Mouse (Mus musculus): ENCODE data around the gene Zmym3. TPM values are rescaled to one million over a fixed set of nuclear protein-coding genes. Genes with fewer than 3 reads are reported as not detected.

The Zmym3 gene
- polyA plus RNA-seq, 1 experiment from 2014 or later = 26.4 TPM

DNA sequence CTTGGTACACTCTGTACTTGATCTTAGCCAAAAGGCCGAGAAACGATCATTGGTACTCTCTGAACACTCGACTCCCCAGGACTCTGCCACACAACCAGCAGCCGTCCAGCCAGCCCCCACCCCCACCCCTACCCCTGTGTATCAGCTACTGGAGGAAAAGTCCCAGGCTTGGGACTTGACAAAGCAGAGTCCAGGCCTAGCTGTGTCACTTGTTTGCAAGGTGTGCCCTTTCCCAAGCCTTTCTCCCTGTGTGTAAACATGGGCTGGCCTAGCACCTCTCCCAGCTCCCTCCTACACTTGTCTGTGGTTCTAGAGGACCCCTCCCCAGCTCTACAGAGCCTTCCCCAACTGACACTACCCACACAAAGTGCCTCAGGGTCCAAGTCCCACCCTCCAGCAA, 34.4 kb downstream of the Zmym3 start:
- no peak overlapping the region for H3K9ac ChIP-seq (ENCODE audit: low read length)
- no peaks in the 10 kb centered on the region for H3K36me3 ChIP-seq (ENCODE audit: control insufficient read depth, insufficient read depth, low read length)
- no peak overlapping the region for H3K27ac ChIP-seq (replicated peaks in 1 of 2; ENCODE audit: control insufficient read depth in 1 of 2, insufficient read depth in 1 of 2, low read depth in 2 of 2, low read length in 2 of 2)
- H3K4me3 ChIP-seq (ENCODE audit: control insufficient read depth in 1 of 2, insufficient read depth in 1 of 2, low read depth in 1 of 2, low read length in 2 of 2) = no peak overlapping the region
- H3K4me1 ChIP-seq (ENCODE audit: control insufficient read depth in 2 of 2, insufficient read depth in 2 of 2, low read length in 2 of 2) = peaks cover 0 to 4% of the 10 kb centered on the region in 2 experiments; a peak in 1 of 4 replicates
- ATAC-seq (ENCODE audit: insufficient number of reproducible peaks, insufficient read depth, low FRiP score, low read depth) = no peak
- no peaks in the 10 kb centered on the region for H3K9me3 ChIP-seq (ENCODE audit: control insufficient read depth, low read length)
- H3K27me3 ChIP-seq (ENCODE audit: control insufficient read depth, insufficient read depth, low read length) = peaks cover 31% of the 10 kb centered on the region; the same call in 1 of the 2 replicates
- H3K4me2 ChIP-seq (ENCODE audit: low read length) = no peak overlapping the region
- WGBS = 28% methylated on average over 4 of the region's 4 CpGs

DNA sequence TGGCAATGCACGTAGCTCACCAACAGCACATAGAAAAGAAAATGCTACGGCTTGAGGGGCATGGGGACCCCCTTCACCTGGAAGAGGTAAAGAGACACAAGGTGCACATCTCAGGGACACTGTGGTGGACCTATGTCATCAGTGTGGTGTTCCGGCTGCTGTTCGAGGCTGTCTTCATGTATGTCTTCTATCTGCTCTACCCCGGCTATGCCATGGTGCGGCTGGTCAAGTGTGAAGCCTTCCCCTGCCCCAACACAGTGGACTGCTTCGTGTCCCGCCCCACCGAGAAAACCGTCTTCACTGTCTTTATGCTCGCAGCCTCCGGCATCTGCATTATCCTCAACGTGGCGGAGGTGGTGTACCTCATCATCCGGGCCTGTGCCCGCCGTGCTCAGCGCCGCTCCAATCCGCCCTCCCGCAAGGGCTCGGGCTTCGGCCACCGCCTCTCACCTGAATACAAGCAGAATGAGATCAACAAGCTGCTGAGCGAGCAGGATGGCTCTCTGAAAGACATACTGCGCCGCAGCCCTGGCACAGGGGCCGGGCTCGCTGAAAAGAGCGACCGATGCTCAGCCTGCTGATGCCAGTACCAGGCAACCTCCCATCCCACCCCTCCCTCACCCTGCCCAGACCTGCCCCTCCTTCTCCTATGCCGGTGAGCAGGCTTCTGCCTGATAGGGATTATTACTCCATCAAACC, 36.1 kb downstream of the Zmym3 start:
- H3K4me1 ChIP-seq (ENCODE audit: control insufficient read depth in 2 of 2, insufficient read depth in 2 of 2, low read length in 2 of 2) = peaks cover 0 to 4% of the 10 kb centered on the region in 2 experiments; a peak in 1 of 4 replicates
- no peak overlapping the region for H3K27ac ChIP-seq (replicated peaks in 1 of 2; ENCODE audit: control insufficient read depth in 1 of 2, insufficient read depth in 1 of 2, low read depth in 2 of 2, low read length in 2 of 2)
- H3K9me3 ChIP-seq (ENCODE audit: control insufficient read depth, low read length) = no peaks in the 10 kb centered on the region
- peak overlapping the region; percentile 19 to 22 for H3K4me3 ChIP-seq (ENCODE audit: control insufficient read depth in 1 of 2, insufficient read depth in 1 of 2, low read depth in 1 of 2, low read length in 2 of 2)
- H3K36me3 ChIP-seq (ENCODE audit: control insufficient read depth, insufficient read depth, low read length) = no peaks in the 10 kb centered on the region
- WGBS = 25% methylated on average over 32 of the region's 32 CpGs
- peak overlapping the region; percentile 53 for H3K4me2 ChIP-seq (ENCODE audit: low read length)
- peaks cover 31% of the 10 kb centered on the region; the same call in 1 of the 2 replicates for H3K27me3 ChIP-seq (ENCODE audit: control insufficient read depth, insufficient read depth, low read length)
- ATAC-seq (ENCODE audit: insufficient number of reproducible peaks, insufficient read depth, low FRiP score, low read depth) = no peak
- H3K9ac ChIP-seq (ENCODE audit: low read length) = no peak overlapping the region

DNA sequence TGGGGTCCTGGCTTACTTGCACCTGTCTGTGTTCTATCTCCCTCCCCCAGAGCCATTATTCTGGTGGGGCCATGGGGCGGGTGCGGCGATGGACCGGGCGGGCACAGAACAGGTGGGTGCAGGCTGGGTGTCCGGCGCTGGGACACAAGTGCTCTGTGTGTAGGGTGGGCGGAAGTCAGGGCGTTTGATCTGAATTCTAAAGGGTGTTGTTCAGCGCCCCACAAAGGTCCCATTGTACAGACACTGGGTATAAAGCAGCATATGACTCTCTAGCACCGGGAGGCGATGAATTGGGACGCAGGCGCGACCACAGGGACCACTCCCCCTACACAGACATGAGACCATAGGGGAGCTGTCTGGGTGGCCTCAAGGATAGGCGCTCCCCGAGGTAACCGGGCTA, 37.2 kb downstream of the Zmym3 start:
- no peak for ATAC-seq (ENCODE audit: insufficient number of reproducible peaks, insufficient read depth, low FRiP score, low read depth)
- peaks cover 31% of the 10 kb centered on the region; the same call in 1 of the 2 replicates for H3K27me3 ChIP-seq (ENCODE audit: control insufficient read depth, insufficient read depth, low read length)
- H3K27ac ChIP-seq (replicated peaks in 1 of 2; ENCODE audit: control insufficient read depth in 1 of 2, insufficient read depth in 1 of 2, low read depth in 2 of 2, low read length in 2 of 2) = no peak overlapping the region
- peaks cover 0 to 4% of the 10 kb centered on the region in 2 experiments; a peak in 1 of 4 replicates for H3K4me1 ChIP-seq (ENCODE audit: control insufficient read depth in 2 of 2, insufficient read depth in 2 of 2, low read length in 2 of 2)
- H3K9me3 ChIP-seq (ENCODE audit: control insufficient read depth, low read length) = no peaks in the 10 kb centered on the region
- H3K36me3 ChIP-seq (ENCODE audit: control insufficient read depth, insufficient read depth, low read length) = no peaks in the 10 kb centered on the region
- H3K9ac ChIP-seq (ENCODE audit: low read length) = no peak overlapping the region
- H3K4me3 ChIP-seq (ENCODE audit: control insufficient read depth in 1 of 2, insufficient read depth in 1 of 2, low read depth in 1 of 2, low read length in 2 of 2) = no peak overlapping the region
- 39% methylated on average over 18 of the region's 18 CpGs for WGBS
- H3K4me2 ChIP-seq (ENCODE audit: low read length) = no peak overlapping the region

DNA sequence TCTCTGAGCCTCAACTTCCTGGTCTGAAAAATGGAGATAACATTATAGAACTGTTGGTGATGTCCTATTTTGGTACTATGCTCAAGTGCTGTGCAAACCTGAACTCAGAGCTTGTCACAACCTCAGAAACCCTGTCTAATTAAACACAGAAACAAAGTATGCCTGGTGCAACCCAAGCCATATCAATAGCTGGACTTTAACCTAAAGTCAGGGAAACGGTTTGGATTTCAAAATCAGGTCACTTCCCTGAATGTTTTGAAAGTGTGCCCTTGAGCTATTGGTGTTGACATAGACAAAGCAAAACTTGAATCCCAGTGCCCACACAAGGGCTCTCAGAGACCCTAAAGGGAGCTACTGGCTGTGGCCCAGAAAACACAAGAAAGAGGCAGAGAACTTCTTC, 40.9 kb downstream of the Zmym3 start:
- Histone ChIP-seq H3K4me3 (ENCODE audit: control insufficient read depth in 1 of 2, insufficient read depth in 1 of 2, low read depth in 1 of 2, low read length in 2 of 2) (no peak overlapping the region), H3K27ac (replicated peaks in 1 of 2; ENCODE audit: control insufficient read depth in 1 of 2, insufficient read depth in 1 of 2, low read depth in 2 of 2, low read length in 2 of 2) (no peak overlapping the region), H3K36me3 (ENCODE audit: control insufficient read depth, insufficient read depth, low read length) (no peaks in the 10 kb centered on the region), H3K4me1 (ENCODE audit: control insufficient read depth in 2 of 2, insufficient read depth in 2 of 2, low read length in 2 of 2) (peaks cover 0 to 4% of the 10 kb centered on the region in 2 experiments; a peak in 1 of 4 replicates), H3K9me3 (ENCODE audit: control insufficient read depth, low read length) (no peaks in the 10 kb centered on the region), H3K9ac (ENCODE audit: low read length) (no peak overlapping the region), H3K27me3 (ENCODE audit: control insufficient read depth, insufficient read depth, low read length) (peaks cover 20% of the 10 kb centered on the region; the same call in 1 of the 2 replicates), H3K4me2 (ENCODE audit: low read length) (no peak overlapping the region)
- ATAC-seq (ENCODE audit: insufficient number of reproducible peaks, insufficient read depth, low FRiP score, low read depth) = no peak
- 76% methylated on average over 1 of the region's 1 CpGs for WGBS

DNA sequence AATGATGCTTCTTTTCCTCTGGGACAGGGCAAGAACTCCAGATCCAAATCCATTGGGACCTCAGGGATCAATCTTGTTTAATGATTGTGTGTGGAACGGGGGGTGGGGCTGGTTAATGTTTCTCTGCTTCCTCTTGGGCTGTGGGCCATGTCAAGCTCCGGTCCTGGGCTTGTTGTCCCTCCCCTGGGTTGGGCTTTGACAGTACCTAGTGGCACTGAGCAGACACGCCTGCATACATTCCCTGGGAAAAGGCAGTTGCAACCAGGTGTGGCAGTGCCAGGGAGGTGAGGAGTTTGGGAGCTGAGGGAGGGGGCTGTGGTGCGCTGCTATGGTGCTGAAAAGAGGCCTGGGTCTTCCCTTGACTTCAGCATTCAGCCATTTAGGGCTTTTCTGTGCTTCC, 43.6 kb downstream of the Zmym3 start:
- H3K27ac ChIP-seq (replicated peaks in 1 of 2; ENCODE audit: control insufficient read depth in 1 of 2, insufficient read depth in 1 of 2, low read depth in 2 of 2, low read length in 2 of 2) = no peak overlapping the region
- no peaks in the 10 kb centered on the region for H3K9me3 ChIP-seq (ENCODE audit: control insufficient read depth, low read length)
- H3K27me3 ChIP-seq (ENCODE audit: control insufficient read depth, insufficient read depth, low read length) = 0 out of 2 replicates have a peak, but pooled peaks cover 2% of the 10 kb centered on the region
- ATAC-seq (ENCODE audit: insufficient number of reproducible peaks, insufficient read depth, low FRiP score, low read depth) = no peak
- H3K9ac ChIP-seq (ENCODE audit: low read length) = no peak overlapping the region
- H3K4me2 ChIP-seq (ENCODE audit: low read length) = no peak overlapping the region
- no peaks in the 10 kb centered on the region for H3K36me3 ChIP-seq (ENCODE audit: control insufficient read depth, insufficient read depth, low read length)
- no peaks in the 10 kb centered on the region; a peak in 1 of 4 replicates for H3K4me1 ChIP-seq (ENCODE audit: control insufficient read depth in 2 of 2, insufficient read depth in 2 of 2, low read length in 2 of 2)
- H3K4me3 ChIP-seq (ENCODE audit: control insufficient read depth in 1 of 2, insufficient read depth in 1 of 2, low read depth in 1 of 2, low read length in 2 of 2) = no peak overlapping the region
- 55% methylated on average over 4 of the region's 4 CpGs for WGBS

DNA sequence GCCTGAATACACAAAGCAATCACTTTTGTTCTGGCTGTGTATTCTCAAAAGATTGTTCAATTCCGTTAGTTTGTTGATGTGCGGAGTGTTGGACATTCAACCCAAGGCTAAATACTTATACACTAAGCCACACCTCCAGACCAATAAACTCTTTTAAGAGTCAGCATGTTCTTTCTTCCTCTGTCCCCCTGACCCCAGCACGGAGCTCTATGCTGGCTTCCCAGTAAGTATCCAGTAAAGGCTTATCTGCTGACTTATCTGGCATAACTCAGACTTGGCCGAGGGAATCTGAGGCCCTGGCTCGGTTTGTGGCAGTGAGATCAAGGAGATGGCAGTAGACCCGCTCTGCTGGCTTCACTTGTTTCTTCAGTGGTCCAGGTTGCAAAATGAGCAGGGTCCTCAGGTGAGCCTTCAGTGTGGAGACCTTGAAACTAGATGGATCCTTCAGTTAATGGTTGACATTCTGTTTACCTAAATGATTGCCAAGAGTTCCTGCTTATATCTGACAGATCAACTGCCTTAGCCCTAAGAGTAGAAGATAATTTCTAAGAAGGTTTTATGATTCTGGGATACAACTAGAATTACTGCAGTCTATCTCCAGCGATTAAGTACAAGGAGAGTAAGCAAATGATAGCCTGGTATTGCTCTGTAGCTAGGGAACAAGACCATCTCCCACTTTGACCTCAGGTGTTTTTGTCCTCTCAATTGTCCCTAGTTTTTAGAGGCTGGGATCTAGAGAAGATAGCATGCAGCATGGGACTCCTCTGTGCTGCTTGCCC, 44.3 kb downstream of the Zmym3 start, which contains the start of gene Gjb1:
Gene Gjb1 (plus strand): TSS at position 189 of the 779 bp plus-strand sequence.
- Histone ChIP-seq H3K4me1 (ENCODE audit: control insufficient read depth in 2 of 2, insufficient read depth in 2 of 2, low read length in 2 of 2) (no peaks in the 10 kb centered on the region), H3K36me3 (ENCODE audit: control insufficient read depth, insufficient read depth, low read length) (no peaks in the 10 kb centered on the region), H3K27me3 (ENCODE audit: control insufficient read depth, insufficient read depth, low read length) (no peaks in the 10 kb centered on the region), H3K9me3 (ENCODE audit: control insufficient read depth, low read length) (no peaks in the 10 kb centered on the region), H3K4me2 (ENCODE audit: low read length) (no peak within 1 kb of the TSS), H3K27ac (replicated peaks in 1 of 2; ENCODE audit: control insufficient read depth in 1 of 2, insufficient read depth in 1 of 2, low read depth in 2 of 2, low read length in 2 of 2) (no peak within 1 kb of the TSS), H3K4me3 (ENCODE audit: control insufficient read depth in 1 of 2, insufficient read depth in 1 of 2, low read depth in 1 of 2, low read length in 2 of 2) (no peak within 1 kb of the TSS), H3K9ac (ENCODE audit: low read length) (no peak within 1 kb of the TSS)
- 59% methylated on average over 7 of the region's 7 CpGs for WGBS
- ATAC-seq (ENCODE audit: insufficient number of reproducible peaks, insufficient read depth, low FRiP score, low read depth) = no peak

DNA sequence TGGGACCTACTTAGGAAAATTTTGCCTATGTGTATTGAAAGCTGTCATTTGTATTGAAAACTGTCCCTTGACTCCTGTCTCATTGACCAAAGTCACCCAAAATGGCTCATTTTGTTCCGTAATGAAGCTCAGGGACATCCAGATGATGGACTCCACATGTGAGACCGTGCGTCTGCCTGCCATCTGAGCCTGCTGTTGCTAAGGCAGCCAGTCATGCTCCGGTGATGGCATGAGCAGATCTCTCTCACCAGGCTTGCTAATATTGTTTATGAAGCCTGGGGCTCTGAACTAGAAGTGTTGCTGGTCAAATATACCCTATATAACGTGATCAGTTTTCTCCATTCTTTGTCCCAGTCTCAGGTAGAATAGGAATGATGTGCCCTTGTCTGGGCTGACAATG, 47.7 kb downstream of the Zmym3 start:
- Histone ChIP-seq H3K4me2 (ENCODE audit: low read length) (no peak overlapping the region), H3K27ac (replicated peaks in 1 of 2; ENCODE audit: control insufficient read depth in 1 of 2, insufficient read depth in 1 of 2, low read depth in 2 of 2, low read length in 2 of 2) (no peak overlapping the region), H3K27me3 (ENCODE audit: control insufficient read depth, insufficient read depth, low read length) (no peaks in the 10 kb centered on the region), H3K36me3 (ENCODE audit: control insufficient read depth, insufficient read depth, low read length) (no peaks in the 10 kb centered on the region), H3K4me1 (ENCODE audit: control insufficient read depth in 2 of 2, insufficient read depth in 2 of 2, low read length in 2 of 2) (no peaks in the 10 kb centered on the region; a peak in 1 of 4 replicates), H3K9me3 (ENCODE audit: control insufficient read depth, low read length) (no peaks in the 10 kb centered on the region), H3K4me3 (ENCODE audit: control insufficient read depth in 1 of 2, insufficient read depth in 1 of 2, low read depth in 1 of 2, low read length in 2 of 2) (no peak overlapping the region), H3K9ac (ENCODE audit: low read length) (no peak overlapping the region)
- no peak for ATAC-seq (ENCODE audit: insufficient number of reproducible peaks, insufficient read depth, low FRiP score, low read depth)
- WGBS = 81% methylated on average over 5 of the region's 5 CpGs

Data from heart, embryonic 14.5 days (tissue).